Mouse (Mus musculus) Patski (cell line): ENCODE data around the gene Prkar1b. TPM values are rescaled to one million over a fixed set of nuclear protein-coding genes. Genes with fewer than 3 reads are reported as not detected.
A peak's percentile ranks its signal among the peaks of the same experiment; 100 is the strongest.

Experiments used
- ATAC-seq: fragments of 100-300 bp; one replicate; pipeline ENCODE4 v1.8.0; 2021
- CTCF ChIA-PET: fragments of 350-600 bp; sonication (Branson Sonifier 250); formaldehyde crosslinking; loops from one replicate; lab custom pipeline; 2022; ENCODE audit warnings: inconsistent platforms; lab: Charles Lee
- POLR2A ChIA-PET: fragments of 350-600 bp; sonication (Branson Sonifier 250); formaldehyde crosslinking; loops from one replicate; lab custom pipeline; 2022; ENCODE audit warnings: antibody characterized with exemption, inconsistent platforms; lab: Charles Lee
- DNase-seq: peaks from one replicate; pipeline ENCODE4 v3.0.0-alpha.2; 2011; ENCODE audit warnings: low read depth, low spot score
- H3K27me3 ChIP-seq: fragments of 371-371 bp; one replicate; pipeline ENCODE4 v1.5.1; 2021
- CTCF ChIP-seq: fragments of 100-300 bp; IDR thresholded peaks from one replicate; pipeline ENCODE4 v1.5.1; 2021
- in situ Hi-C: fragments of 300-500 bp; cut with MboI; formaldehyde crosslinking; loops from 3 replicates; pipeline ENCODE4 v1.11.1; 2018; ENCODE audit warnings: low pct_unique_long_range_greater_than_20kb, mixed read lengths
- polyA plus RNA-seq: library from polyadenylated mRNA; unstranded; gene quantifications from one replicate; pipeline ENCODE4 v1.2.3, GENCODE M21; 2021

The Prkar1b gene
- polyA plus RNA-seq, 1 experiment from 2014 or later, result 0.55 TPM

DNA sequence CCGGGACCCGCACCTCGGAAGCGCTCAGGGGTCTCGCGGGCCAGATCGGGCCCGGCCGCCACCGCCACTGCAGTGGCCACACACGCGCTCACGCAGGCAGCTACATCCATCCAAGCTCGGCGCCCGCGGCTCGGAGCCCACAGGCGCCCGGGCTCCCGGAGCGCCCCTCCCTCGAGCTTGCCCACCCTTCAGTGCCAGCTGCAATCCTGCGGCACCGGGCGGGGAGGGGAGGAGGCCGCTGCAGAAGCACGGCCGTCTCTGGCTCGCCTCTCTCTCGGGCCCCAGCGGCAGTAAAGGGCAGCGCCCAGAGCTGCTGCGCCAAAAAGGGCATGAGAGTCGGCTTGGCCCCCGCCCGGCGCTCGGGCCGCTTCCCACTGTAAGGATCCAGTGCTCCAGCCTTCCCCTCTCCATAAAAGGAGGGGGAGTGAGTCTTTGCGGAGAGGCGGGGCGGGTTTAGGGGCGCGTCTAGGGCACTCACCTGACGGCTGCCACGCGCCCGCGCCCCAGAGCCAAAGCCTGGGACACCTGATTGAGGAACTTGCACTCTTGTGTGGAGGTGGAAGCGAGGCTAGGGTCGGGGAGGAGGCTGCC lies 154.0 kb downstream of the Prkar1b start:
- CTCF ChIA-PET, result interaction anchor here (1.2 to 2.7 kb wide), 4 partner anchors 9 to 139 kb away, joined by 4 to 9 read pairs (median 7); no protein-coding TSS in a partner anchor
- H3K27me3 ChIP-seq, result no peaks in the 10 kb centered on the region
- in situ Hi-C loops, result loop anchor here (10.0 kb wide), 1 partner anchor 241 kb away; the partner anchor contains the start of gene Fam20c

DNA sequence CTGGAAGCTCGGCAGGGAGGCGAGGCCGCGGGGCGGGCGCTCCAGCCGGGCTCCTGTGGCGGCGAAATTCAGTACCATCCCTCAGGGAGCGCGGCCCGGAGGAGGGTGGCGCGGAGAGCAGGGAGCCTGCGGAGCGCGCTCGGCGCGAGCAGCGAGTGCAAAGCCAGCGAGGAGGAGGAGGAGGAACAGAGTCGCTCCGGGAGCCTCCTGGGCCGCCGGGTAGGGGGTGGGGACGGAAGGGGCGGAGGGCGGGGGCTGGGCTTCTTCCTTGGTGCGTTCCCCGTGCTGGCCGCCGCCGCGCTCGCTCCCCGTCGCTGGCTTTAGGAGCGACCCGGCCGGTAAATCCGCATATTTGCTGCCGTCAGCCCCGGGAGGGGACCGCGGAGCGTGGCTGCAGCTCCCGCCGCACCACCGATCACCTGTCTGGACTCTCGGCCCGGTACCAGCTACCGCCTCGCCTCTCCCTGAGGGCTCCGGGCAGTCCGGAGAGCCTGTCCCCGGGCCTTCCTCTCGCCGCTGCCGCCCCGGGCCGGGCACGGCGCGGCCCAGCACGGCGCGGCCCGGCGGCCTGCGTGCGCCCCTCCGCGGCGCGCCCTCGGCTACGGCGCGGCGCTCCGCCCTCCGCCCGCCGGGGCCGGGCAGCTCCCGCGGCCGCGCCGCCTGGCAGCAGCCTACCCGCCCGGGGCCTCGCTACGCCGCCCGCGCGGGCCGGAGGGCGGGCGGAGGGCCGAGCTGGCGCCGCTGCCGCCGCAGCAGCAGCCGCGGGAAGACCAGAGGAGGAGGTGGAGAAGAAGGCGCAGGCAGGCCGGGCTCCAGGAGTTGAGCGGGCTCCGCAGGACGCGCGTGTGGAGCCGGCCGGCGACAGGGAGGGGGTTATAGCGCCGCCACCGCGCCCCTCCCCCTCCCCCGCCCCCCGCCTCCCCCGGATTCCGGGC lies 154.7 kb downstream of the Prkar1b start:
- ChIA-PET CTCF (interaction anchor here (1.2 to 2.7 kb wide), 4 partner anchors 10 to 138 kb away, joined by 4 to 9 read pairs (median 7); no protein-coding TSS in a partner anchor), POLR2A (interaction anchor here (0.6 to 2.3 kb wide), 15 partner anchors 11 to 138 kb away, joined by 3 to 9 read pairs (median 4); no protein-coding TSS in a partner anchor)
- no peak for DNase-seq
- peak; percentile 40 for ATAC-seq
- no peaks in the 10 kb centered on the region for H3K27me3 ChIP-seq
- in situ Hi-C loops, result loop anchor here (10.0 kb wide), 1 partner anchor 240 kb away; the partner anchor contains the start of gene Fam20c
- TF ChIP-seq CTCF, result no peak

More for the DNA sequence above, 154.0 kb downstream of the Prkar1b start:
- no peak for TF ChIP-seq CTCF
- POLR2A ChIA-PET, result interaction anchor here (0.6 to 2.3 kb wide), 12 partner anchors 10 to 139 kb away, joined by 3 to 9 read pairs (median 4); no protein-coding TSS in a partner anchor
- ATAC-seq (peak; percentile 33), DNase-seq (no peak)

DNA sequence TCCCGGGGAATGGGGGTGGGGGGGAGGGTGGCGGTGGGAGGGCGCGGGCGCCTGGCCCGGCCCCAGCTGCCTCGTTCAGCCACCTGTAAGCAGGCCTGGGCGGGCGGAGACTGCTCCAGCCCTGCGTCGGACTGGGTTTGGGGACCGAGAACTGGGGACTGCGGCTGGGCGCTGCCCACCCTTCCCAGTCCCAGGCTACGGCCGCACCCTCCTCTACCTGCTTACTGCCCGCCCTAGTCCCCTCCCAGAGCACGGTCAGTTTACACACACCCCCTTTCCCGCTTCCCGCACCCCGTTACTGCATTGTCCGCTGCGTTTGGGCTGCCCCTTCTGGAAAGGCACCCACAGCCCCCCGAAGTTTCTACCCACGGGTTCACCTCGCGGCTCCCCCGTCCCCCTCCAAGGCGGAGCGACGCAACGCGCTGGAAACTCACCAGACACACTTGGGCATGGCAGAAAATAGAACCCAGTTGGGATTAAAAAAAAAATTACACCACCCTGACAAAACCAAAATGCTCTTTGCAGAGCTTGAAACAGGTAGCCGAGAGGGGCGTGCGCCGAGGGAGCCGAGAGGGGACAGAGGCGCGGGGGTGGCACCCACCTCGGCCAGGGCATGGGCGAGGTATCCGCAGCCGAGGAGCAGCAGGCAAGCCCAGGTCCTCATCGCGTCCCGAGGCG lies 155.6 kb downstream of the Prkar1b start:
- no peaks in the 10 kb centered on the region for H3K27me3 ChIP-seq
- ChIA-PET CTCF (interaction anchor here (1.1 to 2.7 kb wide), 4 partner anchors 19 to 137 kb away, joined by 3 to 9 read pairs (median 6); no protein-coding TSS in a partner anchor), POLR2A (interaction anchor here (0.7 to 2.3 kb wide), 10 partner anchors 14 to 132 kb away, joined by 3 to 9 read pairs (median 4); no protein-coding TSS in a partner anchor)
- TF ChIP-seq CTCF, result no peak
- DNase-seq (no peak), ATAC-seq (peak; percentile 5)
- in situ Hi-C loops, result loop anchor here (10.0 kb wide), 1 partner anchor 239 kb away; the partner anchor contains the start of gene Fam20c

DNA sequence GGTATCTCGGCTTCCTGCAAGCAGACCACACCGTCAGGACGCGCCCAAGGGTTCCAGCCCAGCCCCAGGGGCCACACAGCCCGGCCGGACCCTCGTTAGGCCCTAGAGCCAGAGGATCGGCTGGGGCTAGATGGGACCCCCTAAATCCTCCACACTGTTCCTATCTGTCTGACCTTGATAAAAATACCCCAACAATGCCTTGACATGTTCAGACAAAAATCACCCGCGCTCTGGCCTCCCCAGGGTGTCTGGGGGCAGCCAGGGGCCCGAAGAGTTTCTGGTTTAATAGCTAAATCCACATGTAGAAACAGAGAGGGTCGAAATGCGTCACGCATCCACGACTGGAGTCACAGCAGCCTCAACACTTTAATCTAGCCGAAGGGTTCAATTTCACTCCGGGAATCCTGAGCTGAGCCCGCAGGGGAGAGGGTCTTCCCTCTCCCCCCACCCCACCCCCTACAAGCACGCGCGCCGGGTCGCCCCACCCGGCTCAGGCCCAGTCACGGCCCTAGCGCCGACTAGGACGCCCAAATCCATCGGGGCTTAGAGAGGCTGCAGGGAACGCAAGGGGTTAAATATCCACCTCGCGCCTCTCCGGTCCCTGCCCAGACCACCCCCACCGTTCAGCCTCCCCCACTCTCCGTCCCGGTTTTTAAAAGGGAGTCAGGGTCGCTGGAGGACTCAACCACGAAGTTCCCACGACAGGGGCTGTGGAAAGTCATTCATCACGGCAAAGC lies 156.3 kb downstream of the Prkar1b start:
- H3K27me3 ChIP-seq, result no peaks in the 10 kb centered on the region
- no peak for ATAC-seq
- no peak for DNase-seq

DNA sequence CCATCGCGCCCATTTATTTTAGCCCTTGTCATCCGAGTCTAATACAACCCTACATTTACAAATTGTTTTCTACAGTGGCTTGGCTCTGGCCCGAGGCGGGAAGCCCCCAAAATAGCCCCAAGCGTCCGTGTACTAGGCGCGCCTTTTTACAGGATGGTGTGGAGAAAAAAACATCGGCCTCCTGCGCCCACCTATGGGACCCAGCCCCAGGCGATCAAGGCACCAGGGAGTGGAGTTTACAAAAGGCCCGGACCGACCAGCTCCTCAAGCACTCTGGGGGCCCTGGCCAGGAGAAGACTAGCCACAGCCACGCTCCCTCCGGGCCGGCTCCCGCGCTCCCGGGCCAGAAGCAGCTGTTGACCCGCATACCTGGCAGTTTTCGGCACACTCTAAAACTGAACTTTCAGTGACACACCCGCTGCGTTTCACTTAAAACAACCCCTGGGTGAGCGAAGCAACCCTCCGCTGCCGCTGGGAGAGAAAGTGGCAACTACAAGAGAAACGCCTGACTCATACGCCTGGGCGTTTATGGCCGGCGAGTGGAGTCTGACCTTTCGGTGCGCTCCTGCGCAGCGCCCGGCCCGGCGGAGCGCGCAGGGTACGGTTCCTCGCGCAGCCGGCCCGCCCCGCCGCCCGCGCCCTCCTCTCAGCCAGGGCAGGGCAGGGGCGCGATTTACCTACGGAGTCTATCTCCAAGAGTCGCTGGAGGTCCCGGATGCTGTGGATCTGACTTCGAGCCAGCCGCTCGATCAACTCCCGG lies 157.0 kb downstream of the Prkar1b start:
- H3K27me3 ChIP-seq, result no peaks in the 10 kb centered on the region
- ChIA-PET POLR2A (interaction anchor here (1.2 to 2.3 kb wide), 3 partner anchors 36 to 69 kb away, joined by 4 to 7 read pairs (median 5); no protein-coding TSS in a partner anchor), CTCF (no interaction called here)
- no peak for ATAC-seq
- no peak for DNase-seq
- in situ Hi-C loops, result loop anchor here (10.0 kb wide), 1 partner anchor 238 kb away; the partner anchor contains the start of gene Fam20c
- TF ChIP-seq CTCF, result no peak

More for the DNA sequence above, 156.3 kb downstream of the Prkar1b start:
- ChIA-PET CTCF (interaction anchor here (1.1 to 1.2 kb wide), 2 partner anchors 30 to 42 kb away, joined by 3 to 4 read pairs; no protein-coding TSS in a partner anchor), POLR2A (interaction anchor here (1.3 to 2.3 kb wide), 4 partner anchors 13 to 68 kb away, joined by 4 to 9 read pairs (median 6); no protein-coding TSS in a partner anchor)
- in situ Hi-C loops, result loop anchor here (10.0 kb wide), 1 partner anchor 239 kb away; the partner anchor contains the start of gene Fam20c
- TF ChIP-seq CTCF, result no peak

DNA sequence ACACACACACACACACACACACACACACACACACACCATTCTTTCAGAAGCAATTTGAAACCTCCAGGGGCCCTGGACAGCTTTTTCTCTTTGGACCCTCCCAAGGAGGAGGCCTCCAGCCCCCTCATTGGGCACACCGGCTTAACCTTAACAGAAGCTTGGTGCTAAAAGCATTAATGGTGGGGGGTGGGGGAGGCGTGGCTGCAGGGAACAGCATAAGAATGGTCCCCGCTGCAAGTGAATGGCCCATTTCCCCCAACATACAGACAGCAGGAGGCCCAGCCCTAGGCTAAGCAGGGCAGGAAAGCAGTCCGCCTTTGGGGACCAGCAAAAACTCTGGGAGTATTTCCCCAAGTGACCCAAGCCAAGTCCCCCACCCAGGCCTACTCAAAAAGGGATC lies 158.1 kb downstream of the Prkar1b start:
- TF ChIP-seq CTCF, result no peak
- ATAC-seq (no peak), DNase-seq (no peak)
- no peaks in the 10 kb centered on the region for H3K27me3 ChIP-seq
- CTCF ChIA-PET, result interaction anchor here (0.7 to 1.3 kb wide), 4 partner anchors 10 to 139 kb away, joined by 3 to 4 read pairs (median 3); no protein-coding TSS in a partner anchor
- in situ Hi-C loops, result loop anchor here (10.0 kb wide), 1 partner anchor 237 kb away; the partner anchor contains the start of gene Fam20c
- POLR2A ChIA-PET, result interaction anchor here (1.2 kb wide), 1 partner anchor 44 kb away, joined by 4 read pairs; no protein-coding TSS in a partner anchor

DNA sequence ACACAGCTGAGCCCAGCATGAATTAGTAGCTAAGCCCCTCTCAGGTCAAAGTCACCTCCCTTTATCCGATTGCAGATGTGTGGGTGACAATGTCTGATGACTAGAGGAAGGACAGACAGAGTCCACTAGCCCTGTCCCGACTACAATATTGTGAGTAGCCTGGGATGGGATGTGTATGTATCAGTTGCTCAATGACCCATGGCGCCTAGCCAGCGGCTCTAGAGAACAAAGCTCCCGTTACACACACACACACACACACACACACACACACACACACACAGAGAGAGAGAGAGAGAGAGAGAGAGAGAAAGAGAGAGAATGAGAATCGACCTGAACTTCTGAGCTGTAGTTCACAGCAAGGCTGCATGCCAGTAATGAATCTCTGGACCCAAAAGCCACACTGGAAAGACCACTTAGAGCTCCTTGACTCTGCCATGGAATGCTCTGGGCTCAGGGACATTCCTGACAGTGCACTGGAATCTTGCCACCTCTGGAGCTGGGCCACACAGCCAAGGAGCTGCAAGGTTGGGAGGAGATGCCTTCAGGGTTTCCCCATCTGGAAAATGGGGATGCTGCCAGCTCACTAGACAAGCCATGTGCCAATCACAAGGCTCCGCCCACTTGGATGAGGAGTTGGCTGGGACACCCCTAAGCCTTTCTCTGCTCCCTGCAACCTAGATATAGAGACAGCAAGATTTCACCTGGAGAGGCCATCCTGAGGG lies 159.0 kb downstream of the Prkar1b start:
- TF ChIP-seq CTCF, result no peak
- no peaks in the 10 kb centered on the region for H3K27me3 ChIP-seq
- in situ Hi-C loops, result loop anchor here (10.0 kb wide), 1 partner anchor 236 kb away; the partner anchor contains the start of gene Fam20c
- DNase-seq (no peak), ATAC-seq (no peak)
- ChIA-PET POLR2A (interaction anchor here (0.6 to 1.2 kb wide), 5 partner anchors 10 to 93 kb away, joined by 3 to 6 read pairs (median 4); no protein-coding TSS in a partner anchor), CTCF (interaction anchor here (0.7 to 1.7 kb wide), 8 partner anchors 9 to 138 kb away, joined by 3 to 4 read pairs (median 3); no protein-coding TSS in a partner anchor)
